Mouse (Mus musculus): Measurements from ENCODE around the gene Rab5b. TPM values are rescaled to one million over a fixed set of nuclear protein-coding genes. Genes with fewer than 3 reads are reported as not detected.
A peak's percentile ranks its signal among the peaks of the same experiment; 100 is the strongest.
"Not testable (repeated sequence)": the region's sequence is repeated elsewhere in the genome, so short reads cannot be mapped to it uniquely, and the experiment has no call there.

Rab5b gene
- polyA plus RNA-seq, 1 experiment from 2014 or later, result 71.8 TPM

DNA sequence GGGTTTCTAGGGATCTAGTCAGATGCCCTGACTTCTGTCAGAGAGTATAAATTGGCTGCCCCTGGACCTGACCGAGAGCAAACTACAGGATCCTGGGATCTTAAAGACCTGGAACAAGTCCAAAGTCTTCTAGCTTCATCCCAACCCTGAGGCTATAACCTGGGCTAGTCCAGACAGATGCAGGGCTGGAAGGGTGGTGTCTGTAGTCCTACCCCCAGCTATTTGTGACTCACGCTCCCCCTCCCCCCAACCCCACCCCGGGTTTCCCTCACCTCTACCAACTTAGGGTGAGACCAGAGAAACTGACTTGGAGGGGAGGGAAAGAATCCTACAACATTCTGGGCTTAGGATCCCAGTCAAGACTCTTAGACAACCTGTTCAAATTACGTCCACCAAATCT, 46.6 kb upstream of the Rab5b start:
- ATAC-seq (no peak), DNase-seq (ENCODE audit: low spot score) (no peak)
- no peak overlapping the region; the same call in 1 of the 2 replicates for H3K9ac ChIP-seq (replicated peaks; ENCODE audit: low read depth)
- no peak for TF ChIP-seq EP300 (IDR thresholded peaks at IDR 0.05)
- TF ChIP-seq CTCF (IDR thresholded peaks at IDR 0.05), result no peak
- 21% methylated on average over 4 of the region's 4 CpGs for WGBS
- no peaks in the 10 kb centered on the region for H3K36me3 ChIP-seq (ENCODE audit: insufficient read depth, low read length)
- H3K27me3 ChIP-seq (replicated peaks; ENCODE audit: insufficient read depth, low read length), result no peaks in the 10 kb centered on the region
- H3K27ac ChIP-seq (ENCODE audit: low read length), result peak overlapping the region; percentile 93; the same call in 1 of the 2 replicates
- no peaks in the 10 kb centered on the region for H3K9me3 ChIP-seq (ENCODE audit: low read length)
- H3K4me2 ChIP-seq (replicated peaks; ENCODE audit: low read depth, low read length), result peak overlapping the region; percentile 90
- peaks cover 18% of the 10 kb centered on the region; the same call in 1 of the 2 replicates for H3K4me1 ChIP-seq (ENCODE audit: insufficient read depth, low read depth, low read length)
- H3K4me3 ChIP-seq (ENCODE audit: low read depth, low read length), result peak overlapping the region; percentile 70

DNA sequence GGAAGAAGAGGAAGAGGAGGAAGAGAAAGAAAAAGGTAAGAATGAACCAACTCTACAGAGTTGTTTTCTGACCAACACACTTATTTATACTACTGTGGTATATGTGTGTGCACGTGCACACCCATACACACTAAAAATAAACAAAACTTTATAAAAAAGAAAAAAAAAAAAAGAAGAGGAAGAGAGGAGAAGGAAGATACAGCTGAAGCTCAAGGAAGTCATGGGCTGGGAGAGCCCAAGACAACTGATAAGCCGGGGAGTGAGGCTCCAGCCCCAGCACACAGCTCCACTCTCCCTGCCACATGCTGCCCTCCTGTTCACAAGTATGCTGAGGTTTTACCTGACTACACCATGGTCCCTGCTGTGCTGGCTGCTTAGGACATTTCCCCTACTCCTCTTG, 44.2 kb upstream of the Rab5b start:
- Histone ChIP-seq H3K27ac (ENCODE audit: low read length) (no peak overlapping the region), H3K4me1 (ENCODE audit: insufficient read depth, low read depth, low read length) (peaks cover 15% of the 10 kb centered on the region; the same call in 1 of the 2 replicates), H3K9ac (replicated peaks; ENCODE audit: low read depth) (no peak overlapping the region), H3K4me3 (ENCODE audit: low read depth, low read length) (no peak overlapping the region), H3K36me3 (ENCODE audit: insufficient read depth, low read length) (no peaks in the 10 kb centered on the region), H3K9me3 (ENCODE audit: low read length) (no peaks in the 10 kb centered on the region), H3K4me2 (replicated peaks; ENCODE audit: low read depth, low read length) (no peak overlapping the region), H3K27me3 (replicated peaks; ENCODE audit: insufficient read depth, low read length) (no peaks in the 10 kb centered on the region)
- 42% methylated on average over 2 of the region's 2 CpGs for WGBS
- no peak for TF ChIP-seq EP300 (IDR thresholded peaks at IDR 0.05)
- TF ChIP-seq CTCF (IDR thresholded peaks at IDR 0.05), result no peak
- DNase-seq (ENCODE audit: low spot score), result no peak
- no peak for ATAC-seq

DNA sequence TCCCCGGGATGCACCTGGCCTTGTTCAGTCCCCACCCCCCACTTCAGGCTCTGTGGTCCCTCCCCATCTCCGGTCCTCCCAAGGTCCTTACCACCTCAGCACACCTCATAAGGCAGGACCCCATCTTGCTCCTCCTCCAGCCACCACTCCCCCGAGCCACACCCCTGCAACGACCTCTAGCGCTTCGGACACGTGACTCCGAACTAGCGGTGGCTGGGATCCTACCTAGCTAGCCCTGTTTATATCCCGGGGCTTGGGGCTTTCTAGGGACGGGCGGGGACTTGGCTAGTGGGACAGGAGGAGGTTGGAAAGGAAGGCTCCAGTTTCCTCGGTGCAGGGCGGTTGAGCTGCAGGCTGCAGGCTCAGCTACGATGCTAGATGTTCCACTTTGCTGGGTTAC, 41.4 kb upstream of the Rab5b start:
- WGBS, result 6% methylated on average over 14 of the region's 15 CpGs
- Histone ChIP-seq H3K9ac (replicated peaks; ENCODE audit: low read depth) (no peak overlapping the region), H3K36me3 (ENCODE audit: insufficient read depth, low read length) (0 out of 2 replicates have a peak, but pooled peaks cover 10% of the 10 kb centered on the region), H3K4me3 (ENCODE audit: low read depth, low read length) (no peak overlapping the region), H3K27ac (ENCODE audit: low read length) (no peak overlapping the region), H3K4me2 (replicated peaks; ENCODE audit: low read depth, low read length) (no peak overlapping the region), H3K27me3 (replicated peaks; ENCODE audit: insufficient read depth, low read length) (no peaks in the 10 kb centered on the region), H3K9me3 (ENCODE audit: low read length) (no peaks in the 10 kb centered on the region), H3K4me1 (ENCODE audit: insufficient read depth, low read depth, low read length) (peaks cover 1% of the 10 kb centered on the region; the same call in 1 of the 2 replicates)
- no peak for TF ChIP-seq CTCF (IDR thresholded peaks at IDR 0.05)
- TF ChIP-seq EP300 (IDR thresholded peaks at IDR 0.05), result no peak
- ATAC-seq, result peak; percentile 35
- DNase-seq (ENCODE audit: low spot score), result no peak

DNA sequence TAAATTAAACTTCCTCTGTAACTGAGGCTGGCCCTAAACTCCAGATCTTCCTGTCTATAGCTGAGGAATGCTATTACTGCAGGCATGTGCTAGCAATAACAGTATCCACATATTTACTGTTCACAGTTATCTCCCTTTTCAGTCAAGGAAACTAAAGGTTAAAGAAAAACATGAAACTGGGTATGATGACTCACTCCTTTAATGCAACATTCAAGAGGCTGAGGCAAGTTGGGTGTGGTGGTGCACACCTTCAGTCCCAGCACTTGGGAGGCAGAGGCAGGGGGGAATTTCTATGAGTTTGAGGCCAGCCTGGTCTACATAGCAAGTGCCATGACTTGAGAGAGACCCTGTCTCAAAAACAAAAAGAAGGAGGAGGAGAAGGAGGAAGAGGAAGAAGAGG, 35.9 kb upstream of the Rab5b start:
- Histone ChIP-seq H3K4me3 (ENCODE audit: low read depth, low read length) (no peak overlapping the region), H3K36me3 (ENCODE audit: insufficient read depth, low read length) (0 out of 2 replicates have a peak, but pooled peaks cover 10% of the 10 kb centered on the region), H3K27me3 (replicated peaks; ENCODE audit: insufficient read depth, low read length) (no peaks in the 10 kb centered on the region), H3K4me1 (ENCODE audit: insufficient read depth, low read depth, low read length) (no peaks in the 10 kb centered on the region), H3K4me2 (replicated peaks; ENCODE audit: low read depth, low read length) (no peak overlapping the region), H3K9ac (replicated peaks; ENCODE audit: low read depth) (no peak overlapping the region), H3K27ac (ENCODE audit: low read length) (no peak overlapping the region), H3K9me3 (ENCODE audit: low read length) (no peaks in the 10 kb centered on the region)
- no peak for TF ChIP-seq EP300 (IDR thresholded peaks at IDR 0.05)
- no peak for TF ChIP-seq CTCF (IDR thresholded peaks at IDR 0.05)
- ATAC-seq (no peak), DNase-seq (ENCODE audit: low spot score) (no peak)

DNA sequence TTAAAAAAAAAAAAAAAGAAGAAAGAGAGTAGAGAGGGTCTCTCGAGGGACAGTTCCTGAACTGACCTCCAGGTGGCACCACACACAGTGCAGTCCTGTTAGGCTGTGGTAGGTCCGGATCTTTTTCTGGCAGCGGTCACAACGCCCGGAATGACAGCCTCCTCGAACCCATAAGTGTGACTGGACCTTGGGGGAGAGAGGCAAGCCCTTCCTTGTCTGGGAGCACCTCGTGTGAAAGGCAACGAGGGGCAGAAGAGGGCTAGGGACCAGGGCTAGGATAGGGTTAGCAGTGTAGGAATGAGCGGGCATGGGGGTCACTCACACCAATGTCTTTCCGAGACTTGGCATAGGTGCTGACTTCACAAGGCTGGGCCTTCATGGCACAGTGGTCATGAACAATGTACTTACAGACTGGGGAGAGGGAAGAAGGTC, 35.0 kb upstream of the Rab5b start:
- TF ChIP-seq EP300 (IDR thresholded peaks at IDR 0.05) (no peak), CTCF (IDR thresholded peaks at IDR 0.05) (peak; percentile 87)
- ATAC-seq (peak; percentile 75), DNase-seq (ENCODE audit: low spot score) (peak; percentile 79)
- H3K27me3 ChIP-seq (replicated peaks; ENCODE audit: insufficient read depth, low read length), result no peaks in the 10 kb centered on the region
- no peak overlapping the region for H3K27ac ChIP-seq (ENCODE audit: low read length)
- 0 out of 2 replicates have a peak, but pooled peaks cover 10% of the 10 kb centered on the region for H3K36me3 ChIP-seq (ENCODE audit: insufficient read depth, low read length)
- H3K9ac ChIP-seq (replicated peaks; ENCODE audit: low read depth), result no peak overlapping the region
- H3K4me1 ChIP-seq (ENCODE audit: insufficient read depth, low read depth, low read length), result no peaks in the 10 kb centered on the region
- H3K4me3 ChIP-seq (ENCODE audit: low read depth, low read length), result no peak overlapping the region
- H3K4me2 ChIP-seq (replicated peaks; ENCODE audit: low read depth, low read length), result no peak overlapping the region
- WGBS, result 17% methylated on average over 10 of the region's 10 CpGs
- H3K9me3 ChIP-seq (ENCODE audit: low read length), result no peaks in the 10 kb centered on the region

DNA sequence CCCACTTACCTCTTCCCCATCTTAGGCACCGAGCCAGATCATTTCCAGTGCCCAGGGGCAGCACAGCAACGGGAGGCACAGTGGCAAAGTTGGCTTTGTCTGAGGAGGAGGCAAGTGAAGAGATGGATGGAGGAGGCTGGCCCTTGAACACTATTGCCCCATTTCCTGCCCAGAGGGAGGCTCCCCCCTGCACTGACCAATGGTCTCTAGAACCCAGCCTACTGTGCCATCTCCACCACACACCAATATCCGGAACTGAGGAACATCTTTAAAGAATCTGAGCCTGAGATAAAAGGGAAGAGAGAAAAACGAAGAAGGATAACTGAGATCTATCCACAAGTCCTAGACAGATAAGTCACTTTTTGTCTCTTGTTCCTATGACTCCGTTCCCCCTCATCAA, 32.0 kb upstream of the Rab5b start:
- Histone ChIP-seq H3K9ac (replicated peaks; ENCODE audit: low read depth) (no peak overlapping the region), H3K36me3 (ENCODE audit: insufficient read depth, low read length) (0 out of 2 replicates have a peak, but pooled peaks cover 3% of the 10 kb centered on the region), H3K4me3 (ENCODE audit: low read depth, low read length) (no peak overlapping the region), H3K4me2 (replicated peaks; ENCODE audit: low read depth, low read length) (no peak overlapping the region), H3K4me1 (ENCODE audit: insufficient read depth, low read depth, low read length) (no peaks in the 10 kb centered on the region), H3K9me3 (ENCODE audit: low read length) (no peaks in the 10 kb centered on the region), H3K27ac (ENCODE audit: low read length) (no peak overlapping the region), H3K27me3 (replicated peaks; ENCODE audit: insufficient read depth, low read length) (no peaks in the 10 kb centered on the region)
- DNase-seq (ENCODE audit: low spot score), result no peak
- ATAC-seq, result no peak
- TF ChIP-seq CTCF (IDR thresholded peaks at IDR 0.05), result no peak
- TF ChIP-seq EP300 (IDR thresholded peaks at IDR 0.05), result no peak
- 76% methylated on average over 5 of the region's 5 CpGs for WGBS

DNA sequence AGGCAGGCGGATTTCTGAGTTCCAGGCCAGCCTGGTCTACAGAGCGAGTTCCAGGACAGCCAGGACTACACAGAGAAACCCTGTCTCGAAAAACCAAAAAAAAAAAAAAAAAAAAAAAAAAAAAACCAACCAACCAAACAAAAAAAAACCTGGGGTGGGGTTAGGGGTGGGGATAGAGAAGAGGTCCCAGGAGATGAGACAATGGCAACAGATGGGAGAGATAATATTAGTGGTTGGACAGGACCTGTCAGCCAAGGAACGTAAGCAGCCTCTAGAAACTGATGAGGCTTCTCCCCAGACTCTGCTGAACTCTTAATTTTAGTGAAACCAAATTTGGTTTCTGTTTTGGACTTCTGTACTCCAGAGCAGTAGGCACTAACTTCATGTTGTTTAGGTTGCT, 29.4 kb upstream of the Rab5b start:
- ATAC-seq; H3K9me3 ChIP-seq (ENCODE audit: low read length); H3K4me3 ChIP-seq (ENCODE audit: low read depth, low read length); H3K27ac ChIP-seq (ENCODE audit: low read length); H3K4me1 ChIP-seq (ENCODE audit: insufficient read depth, low read depth, low read length); H3K36me3 ChIP-seq (ENCODE audit: insufficient read depth, low read length); DNase-seq (ENCODE audit: low spot score); H3K9ac ChIP-seq (replicated peaks; ENCODE audit: low read depth); H3K4me2 ChIP-seq (replicated peaks; ENCODE audit: low read depth, low read length); H3K27me3 ChIP-seq (replicated peaks; ENCODE audit: insufficient read depth, low read length): not testable (repeated sequence)
- 79% methylated on average over 3 of the region's 4 CpGs for WGBS

Data from lung, postnatal 0 days (tissue).